Mouse (Mus musculus): Measurements from ENCODE around the gene Scn5a.

DNA sequence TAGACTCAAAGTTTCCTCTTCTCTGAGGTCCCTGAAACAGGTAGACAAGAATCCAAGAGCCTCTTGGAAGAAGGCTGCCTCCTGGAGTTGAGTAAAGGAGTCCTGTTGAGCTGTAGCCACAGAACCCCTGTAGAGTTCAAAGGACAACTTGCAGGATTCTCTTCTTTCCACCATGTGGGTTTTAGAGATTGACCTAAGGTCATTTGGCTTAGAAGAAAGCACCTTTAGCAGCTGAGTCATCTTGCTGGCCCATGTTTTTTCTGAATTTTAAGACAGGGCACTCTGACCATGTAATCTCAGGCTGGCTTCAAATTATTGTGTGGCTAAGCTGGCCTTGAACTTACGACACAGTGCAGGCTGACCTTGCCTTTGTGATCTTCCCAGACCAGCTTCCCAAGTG, 105.8 kb downstream of the Scn5a start:
- TF ChIP-seq CHD1 (IDR thresholded peaks at IDR 0.05; ENCODE audit: low read depth, low read length) (no peak), E2F4 (IDR thresholded peaks at IDR 0.05; ENCODE audit: borderline replicate concordance, low read depth, low read length) (no peak), JUND (IDR thresholded peaks at IDR 0.05; ENCODE audit: low read depth, low read length) (no peak), SMC3 (IDR thresholded peaks at IDR 0.05; ENCODE audit: low read depth, low read length) (no peak), TBP (IDR thresholded peaks at IDR 0.05; ENCODE audit: low read depth, low read length) (no peak)
